Mouse (Mus musculus): Measurements from ENCODE around the gene Rprd2.

DNA sequence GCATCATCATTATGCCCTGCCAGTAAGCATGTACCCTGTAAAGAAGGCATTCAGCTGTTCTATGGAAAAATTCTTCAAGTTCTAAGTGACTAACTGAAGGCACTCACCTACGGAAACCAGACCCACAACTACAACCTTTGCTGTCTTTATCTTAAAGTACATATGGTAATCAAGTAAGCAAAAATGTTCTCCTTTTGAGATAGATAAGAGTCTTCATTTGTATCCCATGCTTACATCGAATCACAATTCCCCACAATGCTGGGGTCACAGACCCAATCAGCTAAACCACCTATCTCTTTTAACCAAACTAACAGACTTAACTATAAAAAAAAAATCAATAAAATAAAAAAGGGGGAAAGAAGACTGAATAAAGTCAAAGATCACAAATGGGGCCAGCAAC is 20.6 kb upstream of the Rprd2 start:
- TF ChIP-seq CTCF (IDR thresholded peaks at IDR 0.05; ENCODE audit: borderline replicate concordance, control insufficient read depth, extremely low read depth, insufficient read depth, low read length, poor library complexity), result no peak
- TF ChIP-seq POLR2A (IDR thresholded peaks at IDR 0.05; ENCODE audit: control insufficient read depth, extremely low read depth, insufficient read depth, low read length, poor library complexity), result no peak

Data from thymus, adult 2 months (tissue).